ENCODE assay signal across 9 mouse cellular contexts in genomic region chr10:81455181-81455895, GRCm38 (mm10). TPM values are rescaled to one million over a fixed set of nuclear protein-coding genes. Genes with fewer than 3 reads are reported as not detected.
DNase-seq lines count a peak whose midpoint lies in the region; ATAC-seq lines count a peak whose summit lies in the region.
"Had no signal": no experiment of that assay in that cellular context is flagged by ENCODE, and none has a peak within 500 bp of the region (broad histone marks: within the 10 kb centered on the region; RNA-seq: fewer than 3 reads in every experiment).

Nfic (minus strand) TSS chr10:81455635.

- H3K4me3 ChIP-seq in forebrain, embryonic 13.5 days, result no peak within 1 kb of the TSS
- no peak within 1 kb of the TSS for H3K4me3 ChIP-seq in limb, embryonic 11.5 days (ENCODE audit: low read depth, low read length)

- no peaks in the 10 kb centered on the region for H3K9me3 ChIP-seq in forebrain, embryonic 13.5 days (replicated peaks)
- H3K9me3 ChIP-seq in limb, embryonic 11.5 days (ENCODE audit: control insufficient read depth, low read length), result no peaks in the 10 kb centered on the region
- H3K9me3 ChIP-seq: G1E had no signal

- no peak for DNase-seq in layer of hippocampus, adult 18-20 months (ENCODE audit: low spot score in 2 of 2)
- DNase-seq in layer of hippocampus, adult 9-11 months, result no peak
- no peak for DNase-seq in adrenal gland, adult 18-20 months (ENCODE audit: low spot score in 2 of 2)
- no peak for DNase-seq in heart, postnatal 36 days
- no peak for DNase-seq in limb, embryonic 11.5 days (ENCODE audit: low spot score)
- peak; percentile 42 for DNase-seq in testis, postnatal 10 days (ENCODE audit: low spot score)
- no peak for DNase-seq in embryo, embryonic 11 days

- no peaks in the 10 kb centered on the region for H3K4me1 ChIP-seq in forebrain, embryonic 13.5 days
- peaks cover 2% of the 10 kb centered on the region; the same call in 1 of the 2 replicates for H3K4me1 ChIP-seq in limb, embryonic 11.5 days (ENCODE audit: control insufficient read depth, insufficient read depth, low read length)

- H3K36me3 ChIP-seq in forebrain, embryonic 13.5 days (ENCODE audit: poor library complexity, severe bottlenecking), result no peaks in the 10 kb centered on the region; the same call in 1 of the 2 replicates
- no peaks in the 10 kb centered on the region for H3K36me3 ChIP-seq in limb, embryonic 11.5 days (ENCODE audit: control insufficient read depth, insufficient read depth, low read length)
- H3K36me3 ChIP-seq: G1E had no signal

- ATAC-seq in forebrain, embryonic 13.5 days, result no peak
- ATAC-seq in limb, embryonic 11.5 days (ENCODE audit: insufficient number of reproducible peaks, low FRiP score, low TSS enrichment, low read depth), result no peak

- intact Hi-C loops in heart, postnatal 36 days (cut with DNase I), result no loop called here

- no peak within 1 kb of the TSS for H3K9ac ChIP-seq in forebrain, embryonic 13.5 days
- H3K9ac ChIP-seq in limb, embryonic 11.5 days (ENCODE audit: low read length), result peak within 1 kb of the TSS; percentile 17

- no peak within 1 kb of the TSS for H3K4me2 ChIP-seq in forebrain, embryonic 13.5 days
- H3K4me2 ChIP-seq in limb, embryonic 11.5 days (ENCODE audit: low read depth, severe bottlenecking), result no peak within 1 kb of the TSS

- H3K27me3 ChIP-seq in forebrain, embryonic 13.5 days, result peaks cover 95% of the 10 kb centered on the region
- peaks cover 84% of the 10 kb centered on the region for H3K27me3 ChIP-seq in limb, embryonic 11.5 days (ENCODE audit: control insufficient read depth, insufficient read depth, low read length)

- H3K27ac ChIP-seq in forebrain, embryonic 13.5 days, result no peak within 1 kb of the TSS
- H3K27ac ChIP-seq in limb, embryonic 11.5 days (replicated peaks; ENCODE audit: low read depth, low read length), result no peak within 1 kb of the TSS

- 64% methylated on average over 28 of the region's 28 CpGs for WGBS in forebrain, embryonic 13.5 days
- WGBS in limb, embryonic 11.5 days, result 66% methylated on average over 28 of the region's 28 CpGs

RNA-seq across cellular contexts. Expression of gene Nfic, which starts in this region (rescaled TPM):
- total RNA-seq in layer of hippocampus, adult 18-20 months (2021), result 10 to 100 TPM; 54.2 to 54.7 TPM
- 10 to 100 TPM; 69.1 to 78.7 TPM for total RNA-seq in adrenal gland, adult 18-20 months (2021)
- polyA plus RNA-seq in forebrain, embryonic 13.5 days (2015; fragmentation: Nextera tagmentation; extraction: Ambion mirVana), result 18.5 and 25.2 TPM in 2 replicates
- 100 to 1,000 TPM; 115 to 133 TPM for total RNA-seq in heart, postnatal 36 days (2021)
- 16.7 and 18.7 TPM in 2 replicates for polyA plus RNA-seq in limb, embryonic 11.5 days (2014; fragmentation: Nextera tagmentation; extraction: Ambion mirVana)
